Mouse (Mus musculus) heart, embryonic 16.5 days (tissue): Measurements from ENCODE around the gene Csn2. TPM values are rescaled to one million over a fixed set of nuclear protein-coding genes. Genes with fewer than 3 reads are reported as not detected.

Source experiments
- ATAC-seq: fragments of 200-750 bp; cut with Nextera tagmentation; replicated peaks from 2 replicates; pipeline ENCODE4 v1.8.0; 2017; ENCODE audit warnings: moderate number of reproducible peaks; ENCODE audit not compliant: insufficient read depth, low FRiP score; ENCODE audit errors: extremely low read depth
- H3K27ac ChIP-seq: fragments of 300-500 bp; sonication (generic); 2 replicates; pipeline ENCODE4 v1.5.1; 2014; ENCODE audit warnings: mild to moderate bottlenecking, low read length, control low read depth, moderate library complexity
- H3K27me3 ChIP-seq: fragments of 300-500 bp; sonication (generic); 2 replicates; pipeline ENCODE4 v1.6.1; 2014; ENCODE audit warnings: low read length, mixed read lengths; ENCODE audit not compliant: control insufficient read depth, insufficient read depth
- H3K36me3 ChIP-seq: fragments of 300-500 bp; sonication (generic); 2 replicates; pipeline ENCODE4 v1.6.1; 2014; ENCODE audit not compliant: control insufficient read depth, insufficient read depth
- H3K4me1 ChIP-seq: fragments of 300-500 bp; sonication (generic); 2 replicates; pipeline ENCODE4 v1.6.1; 2014; ENCODE audit warnings: low read length, mixed read lengths; ENCODE audit not compliant: control insufficient read depth, insufficient read depth
- H3K4me2 ChIP-seq: fragments of 300-500 bp; sonication (generic); 2 replicates; pipeline ENCODE4 v1.6.1; 2014; ENCODE audit warnings: low read depth, mild to moderate bottlenecking, control low read depth, low read length
- H3K4me3 ChIP-seq: fragments of 300-500 bp; sonication (generic); 2 replicates; pipeline ENCODE4 v1.5.1; 2014; ENCODE audit warnings: mild to moderate bottlenecking, control low read depth, low read length
- H3K9ac ChIP-seq: fragments of 300-500 bp; sonication (generic); 2 replicates; pipeline ENCODE4 v1.6.1; 2014; ENCODE audit warnings: low read length, control low read depth
- H3K9me3 ChIP-seq: fragments of 300-500 bp; sonication (generic); replicated peaks from 2 replicates; pipeline ENCODE4 v1.6.1; 2016; ENCODE audit warnings: low read length; ENCODE audit not compliant: control insufficient read depth
- WGBS: fragments of 180-500 bp; shearing (Covaris S2); extraction: QIAGEN DNeasy Blood & Tissue Kit; methylation state at CpG from one replicate; pipeline ENCODE4 v1.1.7; 2014; 5-methylcytosine and 5-hydroxymethylcytosine counted together
- polyA plus RNA-seq: library from polyadenylated mRNA; unstranded; fragments of >200 nt; fragmentation: Nextera tagmentation; extraction: Ambion mirVana; gene quantifications from 2 replicates; pipeline ENCODE4 v1.2.1, GENCODE M21; 2015

Csn2 gene
- polyA plus RNA-seq = 0.11 and 0.75 TPM in 2 replicates

DNA sequence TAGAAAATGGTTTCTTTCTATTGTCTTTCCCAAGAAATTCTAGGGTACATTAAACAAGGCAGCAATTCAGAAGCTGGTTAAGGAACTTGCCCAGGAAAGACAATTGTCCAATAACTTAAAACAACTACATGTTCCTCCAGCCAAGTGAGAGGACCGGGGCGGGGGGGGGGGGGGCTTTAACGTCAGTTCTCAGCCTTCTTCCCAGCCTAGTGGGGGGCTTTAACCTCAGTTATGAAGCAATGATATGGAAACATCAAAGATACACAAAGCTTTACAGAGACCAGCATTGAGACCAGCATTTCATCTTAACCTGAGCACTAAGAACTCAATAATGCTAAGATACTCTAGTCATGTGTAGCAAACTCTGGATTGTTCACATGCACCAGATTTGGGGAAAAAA is at the start of gene Csn2:
Gene Csn2 (minus strand): TSS at position 101 of the 400 bp plus-strand sequence.
- WGBS = 65% methylated on average over 3 of the region's 3 CpGs
- Histone ChIP-seq H3K9ac (no peak within 1 kb of the TSS), H3K9me3 (no peaks in the 10 kb centered on the region), H3K27me3 (no peaks in the 10 kb centered on the region), H3K4me1 (no peaks in the 10 kb centered on the region), H3K27ac (no peak within 1 kb of the TSS), H3K4me2 (no peak within 1 kb of the TSS), H3K36me3 (no peaks in the 10 kb centered on the region), H3K4me3 (no peak within 1 kb of the TSS)
- ATAC-seq = no peak

DNA sequence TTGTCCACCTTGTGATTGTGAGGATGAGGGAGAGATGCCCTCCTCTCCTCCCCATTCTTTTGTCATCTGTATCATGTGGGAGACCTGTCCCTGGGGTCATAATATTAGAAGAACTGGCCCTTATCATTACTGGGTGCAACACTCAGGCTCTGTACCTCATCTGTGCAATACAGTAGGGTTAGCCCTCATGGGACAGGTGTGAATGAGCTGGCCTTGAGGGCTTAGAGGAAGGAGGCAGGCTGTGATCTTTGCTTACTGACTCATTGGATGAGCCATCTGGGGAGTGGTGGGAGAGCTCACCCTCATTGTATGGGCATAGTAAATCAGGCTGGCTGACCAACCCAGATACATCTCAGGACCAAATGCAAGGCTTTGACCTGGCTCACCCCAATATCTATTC is 35.4 kb upstream of the Csn2 start:
- Histone ChIP-seq H3K4me3 (no peak overlapping the region), H3K36me3 (no peaks in the 10 kb centered on the region), H3K27me3 (no peaks in the 10 kb centered on the region), H3K9me3 (no peaks in the 10 kb centered on the region), H3K27ac (no peak overlapping the region), H3K4me2 (no peak overlapping the region), H3K4me1 (no peaks in the 10 kb centered on the region), H3K9ac (no peak overlapping the region)
- ATAC-seq = no peak

DNA sequence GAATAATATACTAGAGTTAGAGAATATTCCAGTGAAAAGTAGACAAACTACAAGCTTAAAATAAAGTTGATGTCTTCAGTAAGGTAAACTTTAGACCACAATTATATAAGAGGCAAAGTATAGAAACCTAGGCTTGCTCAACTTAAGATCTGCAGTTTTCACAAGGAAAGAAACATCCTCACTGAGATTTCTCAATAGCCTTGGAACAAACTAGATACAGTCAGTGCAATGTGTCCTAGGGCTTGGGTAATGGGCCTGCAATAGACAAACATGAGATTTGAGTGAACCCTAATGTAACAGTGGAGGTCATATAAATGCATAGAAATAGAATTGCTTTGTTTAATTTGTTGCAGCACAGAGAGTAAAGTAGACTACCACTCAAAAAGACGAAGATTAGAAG is 6.5 kb upstream of the Csn2 start:
- no peak overlapping the region for H3K9ac ChIP-seq
- ATAC-seq = no peak
- no peaks in the 10 kb centered on the region for H3K27me3 ChIP-seq
- no peaks in the 10 kb centered on the region for H3K4me1 ChIP-seq
- 65% methylated on average over 1 of the region's 1 CpGs for WGBS
- H3K4me2 ChIP-seq = no peak overlapping the region
- no peak overlapping the region for H3K4me3 ChIP-seq
- H3K27ac ChIP-seq = no peak overlapping the region
- H3K9me3 ChIP-seq = no peaks in the 10 kb centered on the region
- no peaks in the 10 kb centered on the region for H3K36me3 ChIP-seq

DNA sequence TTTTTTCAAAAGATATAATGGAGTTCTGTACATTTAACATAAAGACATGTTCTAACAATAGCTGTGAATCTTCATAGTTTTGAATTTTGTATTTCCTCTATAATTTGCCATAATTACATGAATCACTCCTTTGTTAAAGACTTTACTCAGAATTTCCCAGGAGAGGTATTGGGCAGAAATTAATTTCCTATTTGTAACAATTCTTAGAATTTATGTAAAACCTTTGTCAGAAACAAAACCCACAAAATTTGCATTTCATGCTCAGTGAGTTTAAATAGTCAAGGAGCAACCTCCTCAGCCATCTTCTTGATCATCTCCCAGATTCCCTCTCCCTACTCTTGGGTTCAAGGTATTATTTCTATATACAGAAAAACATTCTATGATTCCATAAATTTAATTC is 33.5 kb downstream of the Csn2 start, which contains the start of gene Csn1s1:
Gene Csn1s1 (plus strand): TSS at position 301 of the 400 bp plus-strand sequence.
- H3K4me3 ChIP-seq = no peak within 1 kb of the TSS
- H3K27ac ChIP-seq = no peak within 1 kb of the TSS
- H3K4me1 ChIP-seq = no peaks in the 10 kb centered on the region
- H3K27me3 ChIP-seq = no peaks in the 10 kb centered on the region
- no peak for ATAC-seq
- H3K9me3 ChIP-seq = no peaks in the 10 kb centered on the region
- H3K9ac ChIP-seq = no peak within 1 kb of the TSS
- H3K4me2 ChIP-seq = no peak within 1 kb of the TSS
- no peaks in the 10 kb centered on the region for H3K36me3 ChIP-seq

DNA sequence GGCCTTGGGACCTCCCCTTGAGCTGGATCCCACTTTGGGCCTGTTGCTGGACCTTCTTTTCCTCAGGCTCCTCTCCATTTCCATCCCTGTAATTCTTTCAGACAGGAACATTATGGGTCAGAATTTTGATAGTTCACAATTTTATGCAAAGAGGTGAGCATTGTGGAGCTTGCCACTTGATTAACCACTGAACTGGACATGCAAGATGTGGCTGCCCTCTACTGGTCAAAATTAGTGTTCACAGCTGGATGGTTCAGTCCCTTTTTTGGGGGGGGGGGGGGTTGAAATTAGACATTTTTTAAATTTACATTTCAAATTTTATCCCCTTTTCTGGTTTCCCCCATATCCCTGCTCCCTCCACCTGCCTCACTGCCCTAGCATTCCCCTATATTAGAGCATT is 56.6 kb downstream of the Csn2 start:
- ATAC-seq = no peak

More for the DNA sequence above, 56.6 kb downstream of the Csn2 start:
- no peaks in the 10 kb centered on the region for H3K36me3 ChIP-seq
- no peak overlapping the region for H3K4me2 ChIP-seq
- H3K27me3 ChIP-seq = no peaks in the 10 kb centered on the region
- no peaks in the 10 kb centered on the region for H3K9me3 ChIP-seq
- H3K4me1 ChIP-seq = no peaks in the 10 kb centered on the region
- no peak overlapping the region for H3K27ac ChIP-seq
- no peak overlapping the region for H3K9ac ChIP-seq
- H3K4me3 ChIP-seq = no peak overlapping the region

Other genes with a start within 250 kb of the Csn2 start
- not detected in 2 replicates for gene Ugt2a2, start 217.4 kb downstream of the Csn2 start, polyA plus RNA-seq
- gene Gm43638, start 212.8 kb downstream of the Csn2 start, polyA plus RNA-seq = not detected in 2 replicates
- not detected in 2 replicates for gene Ugt2a1, start 208.8 kb downstream of the Csn2 start, polyA plus RNA-seq
- 0.26 TPM in 1 of 2 replicates, not detected in the other for gene Sult1b1, start 161.4 kb downstream of the Csn2 start, polyA plus RNA-seq
- 0.25 TPM in 1 of 2 replicates, not detected in the other for gene Sult1d1, start 130.6 kb downstream of the Csn2 start, polyA plus RNA-seq
- not detected in 2 replicates for gene Sult1e1, start 108.0 kb downstream of the Csn2 start, polyA plus RNA-seq
- gene Csn1s1, start 33.4 kb downstream of the Csn2 start, polyA plus RNA-seq = not detected in 2 replicates
- gene Csn1s2a, start 74.9 kb upstream of the Csn2 start, polyA plus RNA-seq = not detected in 2 replicates
- gene Csn1s2b, start 108.5 kb upstream of the Csn2 start, polyA plus RNA-seq = not detected in 2 replicates
- not detected in 2 replicates for gene Prr27, start 126.1 kb upstream of the Csn2 start, polyA plus RNA-seq
- not detected in 2 replicates for gene Odam, start 185.4 kb upstream of the Csn2 start, polyA plus RNA-seq
- 0.30 TPM in 1 of 2 replicates, not detected in the other for gene Csn3, start 225.9 kb upstream of the Csn2 start, polyA plus RNA-seq